Mouse (Mus musculus) spleen, adult 2 months (tissue): Measurements from ENCODE around the gene Vps53.

Experiments
- CTCF ChIP-seq: fragments of 200-500 bp; IDR thresholded peaks from 2 replicates; pipeline ENCODE4 v1.5.1; 2011; ENCODE audit warnings: mild to moderate bottlenecking, inconsistent platforms; ENCODE audit not compliant: insufficient read depth, insufficient read length, insufficient replicate concordance; ENCODE audit errors: extremely low read depth
- POLR2A ChIP-seq: fragments of 200-500 bp; IDR thresholded peaks from 2 replicates; pipeline ENCODE4 v1.6.1; 2011; ENCODE audit warnings: low read depth, low read length, inconsistent platforms

GRCm38 (mm10) chr11:76065521-76066095, 113.8 kb downstream of the Vps53 start:
- TF ChIP-seq CTCF: no peak
- no peak for TF ChIP-seq POLR2A
